In the genomic region with DNA sequence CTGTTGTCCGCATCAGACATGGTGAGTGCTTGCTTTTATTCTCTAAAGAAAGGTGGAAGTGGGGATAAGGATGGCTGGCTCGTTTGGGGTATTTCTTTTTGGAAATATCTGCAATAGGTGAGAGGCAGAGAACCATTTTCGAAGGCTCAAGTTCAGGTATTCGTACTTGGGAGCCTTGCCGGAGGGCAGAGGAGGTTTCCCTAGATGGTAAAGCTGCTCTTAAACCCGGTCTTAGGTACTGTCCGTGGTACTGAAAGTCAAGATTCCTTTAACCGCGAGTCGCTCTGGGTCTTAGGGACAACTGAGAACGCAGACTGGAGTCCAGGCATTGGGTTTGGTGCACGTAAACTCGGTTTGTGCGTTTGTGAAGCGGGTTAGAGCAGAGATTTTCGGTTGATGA, we compare ENCODE assay signal across 10 mouse cellular contexts. TPM values are rescaled to one million over a fixed set of nuclear protein-coding genes. Genes with fewer than 3 reads are reported as not detected.
DNase-seq lines count a peak whose midpoint lies in the region; ATAC-seq and TF ChIP-seq lines count a peak whose summit lies in the region.
"Had no signal": no experiment of that assay in that cellular context is flagged by ENCODE, and none has a peak within 500 bp of the region (broad histone marks: within the 10 kb centered on the region; RNA-seq: fewer than 3 reads in every experiment).

No protein-coding gene starts in this region.

- ATAC-seq in liver, embryonic 14.5 days (ENCODE audit: insufficient read depth) = no peak
- ATAC-seq in liver, postnatal 0 days = no peak
- ATAC-seq in hindbrain, embryonic 13.5 days (ENCODE audit: low FRiP score) = no peak

- 2% methylated on average over 16 of the region's 16 CpGs for WGBS in liver, embryonic 14.5 days (ENCODE audit: insufficient replicate concordance)
- WGBS in liver, postnatal 0 days (ENCODE audit: insufficient replicate concordance) = 2% methylated on average over 16 of the region's 16 CpGs
- under 1% methylated on average over 16 of the region's 16 CpGs for WGBS in hindbrain, embryonic 13.5 days
- WGBS in thymus, adult 2 months = 9% methylated on average over 16 of the region's 16 CpGs

- no peaks in the 10 kb centered on the region for H3K9me3 ChIP-seq in liver, embryonic 14.5 days (ENCODE audit: control insufficient read depth, low read length)
- H3K9me3 ChIP-seq in liver, postnatal 0 days (ENCODE audit: low read length) = no peaks in the 10 kb centered on the region
- no peaks in the 10 kb centered on the region for H3K9me3 ChIP-seq in hindbrain, embryonic 13.5 days

- no peak for TF ChIP-seq POLR2A in thymus, adult 2 months (IDR thresholded peaks at IDR 0.05; ENCODE audit: control insufficient read depth, extremely low read depth, insufficient read depth, low read length, poor library complexity)

- H3K36me3 ChIP-seq in liver, embryonic 14.5 days (replicated peaks; ENCODE audit: control insufficient read depth, insufficient read depth, low read depth) = no peaks in the 10 kb centered on the region
- no peaks in the 10 kb centered on the region for H3K36me3 ChIP-seq in liver, postnatal 0 days (replicated peaks; ENCODE audit: insufficient read depth, low read length)
- H3K36me3 ChIP-seq in hindbrain, embryonic 13.5 days = no peaks in the 10 kb centered on the region
- H3K36me3 ChIP-seq in thymus, adult 2 months (ENCODE audit: control insufficient read depth, insufficient read depth, low read length) = no peaks in the 10 kb centered on the region

- H3K4me3 ChIP-seq in liver, embryonic 14.5 days (ENCODE audit: insufficient read depth in 1 of 2, low read depth in 2 of 2, low read length in 2 of 2) = no peak overlapping the region
- no peak overlapping the region for H3K4me3 ChIP-seq in liver, postnatal 0 days (ENCODE audit: low read depth, low read length)
- peak overlapping the region; percentile 51 for H3K4me3 ChIP-seq in hindbrain, embryonic 13.5 days
- no peak overlapping the region for H3K4me3 ChIP-seq in thymus, adult 2 months (ENCODE audit: control insufficient read depth, insufficient read depth, low read length)

- no peaks in the 10 kb centered on the region for H3K4me1 ChIP-seq in liver, embryonic 14.5 days (replicated peaks; ENCODE audit: control insufficient read depth in 2 of 2, insufficient read depth in 2 of 2, low read length in 1 of 2)
- H3K4me1 ChIP-seq in liver, postnatal 0 days (ENCODE audit: insufficient read depth) = no peaks in the 10 kb centered on the region
- peaks cover 30% of the 10 kb centered on the region for H3K4me1 ChIP-seq in hindbrain, embryonic 13.5 days (replicated peaks)
- no peaks in the 10 kb centered on the region for H3K4me1 ChIP-seq in thymus, adult 2 months (replicated peaks; ENCODE audit: control insufficient read depth, insufficient read depth, low read length)

- TF ChIP-seq CTCF in liver, embryonic 14.5 days (IDR thresholded peaks at IDR 0.05; ENCODE audit: low read depth) = no peak
- no peak for TF ChIP-seq CTCF in liver, postnatal 0 days (IDR thresholded peaks at IDR 0.05; ENCODE audit: low read depth)
- TF ChIP-seq CTCF in thymus, adult 2 months (IDR thresholded peaks at IDR 0.05; ENCODE audit: borderline replicate concordance, control insufficient read depth, extremely low read depth, insufficient read depth, low read length, poor library complexity) = no peak

- no peak overlapping the region for H3K9ac ChIP-seq in liver, embryonic 14.5 days (replicated peaks)
- H3K9ac ChIP-seq in liver, postnatal 0 days (replicated peaks) = no peak overlapping the region
- peak overlapping the region; percentile 87 for H3K9ac ChIP-seq in hindbrain, embryonic 13.5 days

- H3K27ac ChIP-seq in liver, embryonic 14.5 days = no peak overlapping the region
- H3K27ac ChIP-seq in liver, postnatal 0 days (ENCODE audit: low read depth) = no peak overlapping the region
- peak overlapping the region; percentile 95 for H3K27ac ChIP-seq in hindbrain, embryonic 13.5 days
- H3K27ac ChIP-seq in thymus, adult 2 months (ENCODE audit: control insufficient read depth, insufficient read depth, low read length) = no peak overlapping the region

- DNase-seq in liver, embryonic 14.5 days (ENCODE audit: low read depth in 3 of 3, low spot score in 3 of 3) = peak; percentile 9 to 10 (median 9)
- no peak for DNase-seq in liver, postnatal 0 days
- peak; percentile 56 for DNase-seq in c-Kit-positive CD71-negative TER-119-negative erythroid progenitor cells, embryonic 14.5 days (ENCODE audit: low read depth)
- peak; percentile 67 for DNase-seq in neural tube, embryonic 10.5 days (ENCODE audit: extremely low spot score, low spot score)
- no peak for DNase-seq in thymus, adult 2 months
- DNase-seq in urinary bladder, adult 18-20 months (ENCODE audit: low spot score in 2 of 2) = no peak
- DNase-seq in right cerebral cortex, adult 2 months (ENCODE audit: low spot score in 2 of 2) = no peak

- H3K27me3 ChIP-seq in liver, embryonic 14.5 days (ENCODE audit: control insufficient read depth, insufficient read depth, low read length) = peaks cover 86% of the 10 kb centered on the region
- H3K27me3 ChIP-seq in liver, postnatal 0 days (ENCODE audit: insufficient read depth, low read length) = peaks cover 95% of the 10 kb centered on the region
- peaks cover 94% of the 10 kb centered on the region for H3K27me3 ChIP-seq in hindbrain, embryonic 13.5 days
- H3K27me3 ChIP-seq in thymus, adult 2 months (ENCODE audit: control insufficient read depth, insufficient read depth, low read length) = peaks cover 24% of the 10 kb centered on the region

- no peak for TF ChIP-seq EP300 in liver, embryonic 14.5 days (IDR thresholded peaks at IDR 0.05; ENCODE audit: low read depth)
- TF ChIP-seq EP300 in liver, postnatal 0 days (IDR thresholded peaks at IDR 0.05; ENCODE audit: low read depth) = no peak

- H3K4me2 ChIP-seq in liver, embryonic 14.5 days (ENCODE audit: low read depth) = no peak overlapping the region
- H3K4me2 ChIP-seq in liver, postnatal 0 days (ENCODE audit: low read depth, low read length) = no peak overlapping the region
- peak overlapping the region; percentile 60 for H3K4me2 ChIP-seq in hindbrain, embryonic 13.5 days
- H3K4me2 ChIP-seq: heart, embryonic 11.5 days had no signal

RNA-seq across cellular contexts. Expression of gene Slc6a5, which starts 0.4 kb away (rescaled TPM):
- 0.01 TPM in 2 replicates for polyA plus RNA-seq in liver, embryonic 14.5 days (2012; rRNA removed)
- not detected in 2 replicates for polyA plus RNA-seq in liver, embryonic 14.5 days (2014; fragmentation: Nextera tagmentation; extraction: Ambion mirVana)
- polyA plus RNA-seq in liver, postnatal 0 days (2015; fragmentation: Nextera tagmentation; extraction: Ambion mirVana) = not detected in 2 replicates
- 12.5 and 13.0 TPM in 2 replicates for polyA plus RNA-seq in hindbrain, embryonic 13.5 days (2015; fragmentation: Nextera tagmentation; extraction: Ambion mirVana)
- polyA plus RNA-seq in thymus, adult 2 months (2012; rRNA removed) = 0.18 and 0.19 TPM in 2 replicates
- polyA plus RNA-seq: heart, embryonic 11.5 days; lung, embryonic 16.5 days had no signal

Comparison
In these comparisons a context has a peak if more than half of its experiments do, and no peak if none do; other contexts are left out.
1. DNase-seq: peak in liver, embryonic 14.5 days (3 of 3), c-Kit-positive CD71-negative TER-119-negative erythroid progenitor cells, embryonic 14.5 days (single experiment) and neural tube, embryonic 10.5 days (single experiment); none in liver, postnatal 0 days (single experiment), thymus, adult 2 months (single experiment), urinary bladder, adult 18-20 months (0 of 2) and right cerebral cortex, adult 2 months (0 of 2).
2. RNA of gene Slc6a5, which starts 0.4 kb away (polyA plus RNA-seq): 12.5 to 13.0 TPM in hindbrain, embryonic 13.5 days; 0.18 to 0.19 TPM in thymus, adult 2 months, 0.01 TPM in liver, embryonic 14.5 days and not detected in liver, postnatal 0 days; every median in the first group is over 10 times any median in the second.